Mouse (Mus musculus) embryonic facial prominence, embryonic 10.5 days (tissue): Measurements from ENCODE around the gene Rin3. TPM values are rescaled to one million over a fixed set of nuclear protein-coding genes. Genes with fewer than 3 reads are reported as not detected.

Source experiments
- DNase-seq: peaks from one replicate; pipeline ENCODE4 v3.0.0-alpha.2; 2017; ENCODE audit warnings: low spot score
- H3K27ac ChIP-seq: fragments of 300-500 bp; sonication (generic); replicated peaks from 2 replicates; pipeline ENCODE4 v1.5.1; 2016; ENCODE audit warnings: mild to moderate bottlenecking
- H3K27me3 ChIP-seq: fragments of 300-500 bp; sonication (generic); replicated peaks from 2 replicates; pipeline ENCODE4 v1.6.1; 2016; ENCODE audit warnings: low read depth, mild to moderate bottlenecking; ENCODE audit not compliant: poor library complexity, severe bottlenecking
- H3K36me3 ChIP-seq: fragments of 300-500 bp; sonication (generic); replicated peaks from 2 replicates; pipeline ENCODE4 v1.6.1; 2016; ENCODE audit warnings: mild to moderate bottlenecking, moderate library complexity
- H3K4me1 ChIP-seq: fragments of 300-500 bp; sonication (generic); 2 replicates; pipeline ENCODE4 v1.6.1; 2016
- H3K4me3 ChIP-seq: fragments of 300-500 bp; sonication (generic); 2 replicates; pipeline ENCODE4 v1.5.1; 2016; ENCODE audit warnings: mild to moderate bottlenecking, moderate library complexity
- H3K9me3 ChIP-seq: fragments of 300-500 bp; sonication (generic); 2 replicates; pipeline ENCODE4 v1.6.1; 2016; ENCODE audit warnings: mild to moderate bottlenecking
- WGBS: fragments of 180-500 bp; shearing (Covaris S2); methylation state at CpG from one replicate; pipeline ENCODE4 v1.1.7; 2016; 5-methylcytosine and 5-hydroxymethylcytosine counted together
- polyA plus RNA-seq: library from polyadenylated mRNA; unstranded; fragments of >200 nt; fragmentation: Nextera tagmentation; extraction: Ambion mirVana; gene quantifications from 2 replicates; pipeline ENCODE4 v1.2.1, GENCODE M21; 2016

Gene Rin3
- polyA plus RNA-seq, 1 experiment from 2014 or later = 3.8 TPM

- H3K9me3 ChIP-seq = no peaks in the 10 kb centered on the region
- no peaks in the 10 kb centered on the region for H3K36me3 ChIP-seq
- DNase-seq = no peak
- H3K27me3 ChIP-seq = no peaks in the 10 kb centered on the region
- peaks cover 14% of the 10 kb centered on the region for H3K4me1 ChIP-seq
- no peak overlapping the region for H3K4me3 ChIP-seq
- H3K27ac ChIP-seq = no peak overlapping the region
- 95% methylated on average over 11 of the region's 11 CpGs for WGBS
These were observed 26.4 kb downstream of the Rin3 start for GRCm38 (mm10) chr12:102309099-102309799.

- no peak overlapping the region for H3K27ac ChIP-seq
- H3K4me3 ChIP-seq = no peak overlapping the region
- DNase-seq = no peak
- H3K4me1 ChIP-seq = peaks cover 8% of the 10 kb centered on the region; the same call in 1 of the 2 replicates
- no peaks in the 10 kb centered on the region for H3K36me3 ChIP-seq
- H3K9me3 ChIP-seq = no peaks in the 10 kb centered on the region
- WGBS = 94% methylated on average over 8 of the region's 8 CpGs
- H3K27me3 ChIP-seq = no peaks in the 10 kb centered on the region
These were observed 26.9 kb downstream of the Rin3 start for GRCm38 (mm10) chr12:102309800-102310195.

- H3K9me3 ChIP-seq = no peaks in the 10 kb centered on the region
- H3K36me3 ChIP-seq = 0 out of 2 replicates have a peak, but pooled peaks cover 3% of the 10 kb centered on the region
- H3K27me3 ChIP-seq = no peaks in the 10 kb centered on the region
- H3K4me3 ChIP-seq = no peak overlapping the region
- peaks cover 4% of the 10 kb centered on the region; the same call in 1 of the 2 replicates for H3K4me1 ChIP-seq
- WGBS = 91% methylated on average over 3 of the region's 3 CpGs
- no peak for DNase-seq
- no peak overlapping the region for H3K27ac ChIP-seq
These were observed 27.4 kb downstream of the Rin3 start for GRCm38 (mm10) chr12:102310261-102310660.

- Histone ChIP-seq H3K36me3 (0 out of 2 replicates have a peak, but pooled peaks cover 3% of the 10 kb centered on the region), H3K27me3 (no peaks in the 10 kb centered on the region), H3K4me3 (no peak overlapping the region), H3K27ac (no peak overlapping the region), H3K4me1 (no peaks in the 10 kb centered on the region), H3K9me3 (no peaks in the 10 kb centered on the region)
- DNase-seq = no peak
- 91% methylated on average over 5 of the region's 5 CpGs for WGBS
These were observed 28.6 kb downstream of the Rin3 start for GRCm38 (mm10) chr12:102311454-102311853.

GRCm38 (mm10) chr12:102319150-102319549, 36.3 kb downstream of the Rin3 start:
- Histone ChIP-seq H3K4me3 (no peak overlapping the region), H3K9me3 (no peaks in the 10 kb centered on the region), H3K27ac (no peak overlapping the region), H3K27me3 (no peaks in the 10 kb centered on the region), H3K4me1 (peaks cover 3% of the 10 kb centered on the region), H3K36me3 (0 out of 2 replicates have a peak, but pooled peaks cover 3% of the 10 kb centered on the region)
- DNase-seq = no peak
- 43% methylated on average over 2 of the region's 2 CpGs for WGBS

GRCm38 (mm10) chr12:102319899-102320298, 37.1 kb downstream of the Rin3 start:
- 70% methylated on average over 2 of the region's 2 CpGs for WGBS
- H3K9me3 ChIP-seq = no peaks in the 10 kb centered on the region
- no peaks in the 10 kb centered on the region for H3K27me3 ChIP-seq
- H3K4me1 ChIP-seq = peaks cover 3% of the 10 kb centered on the region
- DNase-seq = no peak
- H3K36me3 ChIP-seq = 0 out of 2 replicates have a peak, but pooled peaks cover 3% of the 10 kb centered on the region
- H3K4me3 ChIP-seq = no peak overlapping the region
- no peak overlapping the region; the same call in 1 of the 2 replicates for H3K27ac ChIP-seq

- Histone ChIP-seq H3K27me3 (no peaks in the 10 kb centered on the region), H3K9me3 (no peaks in the 10 kb centered on the region), H3K27ac (0 out of 2 replicates have a peak overlapping the region, but pooled peaks have one; percentile 19), H3K36me3 (no peaks in the 10 kb centered on the region), H3K4me1 (peaks cover 3% of the 10 kb centered on the region), H3K4me3 (no peak overlapping the region)
- no peak for DNase-seq
- WGBS = 72% methylated on average over 2 of the region's 2 CpGs
These were observed 37.5 kb downstream of the Rin3 start for GRCm38 (mm10) chr12:102320322-102320721.

GRCm38 (mm10) chr12:102321064-102321728, 38.3 kb downstream of the Rin3 start:
- Histone ChIP-seq H3K9me3 (no peaks in the 10 kb centered on the region), H3K4me1 (peaks cover 3% of the 10 kb centered on the region), H3K4me3 (no peak overlapping the region), H3K27ac (no peak overlapping the region), H3K36me3 (no peaks in the 10 kb centered on the region), H3K27me3 (no peaks in the 10 kb centered on the region)
- no peak for DNase-seq
- 86% methylated on average over 4 of the region's 4 CpGs for WGBS

GRCm38 (mm10) chr12:102321855-102322254, 39.0 kb downstream of the Rin3 start:
- 81% methylated on average over 5 of the region's 5 CpGs for WGBS
- no peaks in the 10 kb centered on the region for H3K27me3 ChIP-seq
- no peak for DNase-seq
- no peak overlapping the region for H3K27ac ChIP-seq
- H3K9me3 ChIP-seq = no peaks in the 10 kb centered on the region
- no peaks in the 10 kb centered on the region for H3K36me3 ChIP-seq
- no peak overlapping the region for H3K4me3 ChIP-seq
- H3K4me1 ChIP-seq = peaks cover 3% of the 10 kb centered on the region

GRCm38 (mm10) chr12:102323392-102323791, 40.5 kb downstream of the Rin3 start:
- H3K4me1 ChIP-seq = peaks cover 3% of the 10 kb centered on the region
- no peak for DNase-seq
- no peaks in the 10 kb centered on the region for H3K9me3 ChIP-seq
- 92% methylated on average over 2 of the region's 2 CpGs for WGBS
- H3K27ac ChIP-seq = no peak overlapping the region
- H3K36me3 ChIP-seq = no peaks in the 10 kb centered on the region
- no peaks in the 10 kb centered on the region for H3K27me3 ChIP-seq
- H3K4me3 ChIP-seq = no peak overlapping the region

GRCm38 (mm10) chr12:102324156-102324885, 41.5 kb downstream of the Rin3 start:
- WGBS = 85% methylated on average over 6 of the region's 6 CpGs
- Histone ChIP-seq H3K4me3 (no peak overlapping the region), H3K9me3 (no peaks in the 10 kb centered on the region), H3K27ac (no peak overlapping the region), H3K27me3 (no peaks in the 10 kb centered on the region), H3K36me3 (no peaks in the 10 kb centered on the region), H3K4me1 (no peaks in the 10 kb centered on the region; the same call in 1 of the 2 replicates)
- no peak for DNase-seq

GRCm38 (mm10) chr12:102324886-102325220, 42.0 kb downstream of the Rin3 start:
- Histone ChIP-seq H3K36me3 (no peaks in the 10 kb centered on the region), H3K27me3 (no peaks in the 10 kb centered on the region), H3K4me1 (no peaks in the 10 kb centered on the region; the same call in 1 of the 2 replicates), H3K9me3 (no peaks in the 10 kb centered on the region), H3K27ac (no peak overlapping the region), H3K4me3 (no peak overlapping the region)
- WGBS = 91% methylated on average over 2 of the region's 2 CpGs
- DNase-seq = no peak
